Mouse (Mus musculus) G1E (cell line): ENCODE measurements around the gene Neurod1.

Source experiments
- CTCF ChIP-seq: IDR thresholded peaks from 2 replicates; pipeline ENCODE4 v1.5.1; 2012; ENCODE audit warnings: low read depth, low read length, inconsistent platforms, mixed read lengths
- TAL1 ChIP-seq: conservative IDR thresholded peaks from 2 replicates; pipeline ENCODE4 v1.6.1; 2012; ENCODE audit warnings: low read depth, low read length, inconsistent platforms, mixed read lengths

- no peak for TF ChIP-seq CTCF
- no peak for TF ChIP-seq TAL1
Measured at GRCm38 (mm10) chr2:79428569-79429104, 27.9 kb downstream of the Neurod1 start.
